Mouse (Mus musculus) small intestine, adult 2 months (tissue): Measurements from ENCODE around the gene C1ql2.

Source experiments
- CTCF ChIP-seq: fragments of 200-500 bp; IDR thresholded peaks from 2 replicates; pipeline ENCODE4 v1.5.1; 2012; ENCODE audit warnings: low read depth, mild to moderate bottlenecking, control low read depth, inconsistent platforms, low read length, moderate library complexity, mixed read lengths; ENCODE audit not compliant: insufficient replicate concordance, insufficient read length; ENCODE audit errors: extremely low read depth
- POLR2A ChIP-seq: fragments of 200-500 bp; IDR thresholded peaks from 2 replicates; pipeline ENCODE4 v1.6.1; 2012; ENCODE audit warnings: low read depth, mild to moderate bottlenecking, control low read depth, inconsistent platforms, low read length, moderate library complexity

GRCm38 (mm10) chr1:120305801-120306200 lies 34.6 kb upstream of the C1ql2 start:
- TF ChIP-seq CTCF, result no peak
- TF ChIP-seq POLR2A, result no peak
